Mouse (Mus musculus) hindbrain, embryonic 12.5 days (tissue): Measurements from ENCODE around the gene St6galnac3. TPM values are rescaled to one million over a fixed set of nuclear protein-coding genes. Genes with fewer than 3 reads are reported as not detected.
A peak's percentile ranks its signal among the peaks of the same experiment; 100 is the strongest.

Experiments
- ATAC-seq: fragments of 200-750 bp; cut with Nextera tagmentation; 2 replicates; pipeline ENCODE4 v1.8.0; 2017; ENCODE audit warnings: moderate TSS enrichment; ENCODE audit not compliant: low FRiP score
- H3K27ac ChIP-seq: fragments of 300-500 bp; sonication (generic); 2 replicates; pipeline ENCODE4 v1.5.1; 2016; ENCODE audit warnings: mild to moderate bottlenecking
- H3K27me3 ChIP-seq: fragments of 300-500 bp; sonication (generic); 2 replicates; pipeline ENCODE4 v1.6.1; 2016; ENCODE audit warnings: mild to moderate bottlenecking
- H3K36me3 ChIP-seq: fragments of 300-500 bp; sonication (generic); 2 replicates; pipeline ENCODE4 v1.6.1; 2016; ENCODE audit warnings: mild to moderate bottlenecking
- H3K4me1 ChIP-seq: fragments of 300-500 bp; sonication (generic); 2 replicates; pipeline ENCODE4 v1.6.1; 2016
- H3K4me2 ChIP-seq: fragments of 300-500 bp; sonication (generic); replicated peaks from 2 replicates; pipeline ENCODE4 v1.6.1; 2016; ENCODE audit warnings: mild to moderate bottlenecking
- H3K4me3 ChIP-seq: fragments of 300-500 bp; sonication (generic); 2 replicates; pipeline ENCODE4 v1.5.1; 2016; ENCODE audit warnings: mild to moderate bottlenecking
- H3K9ac ChIP-seq: fragments of 300-500 bp; sonication (generic); 2 replicates; pipeline ENCODE4 v1.6.1; 2016; ENCODE audit warnings: mild to moderate bottlenecking, moderate library complexity
- H3K9me3 ChIP-seq: fragments of 300-500 bp; sonication (generic); replicated peaks from 2 replicates; pipeline ENCODE4 v1.6.1; 2016; ENCODE audit warnings: mild to moderate bottlenecking
- WGBS: fragments of 180-500 bp; shearing (Covaris S2); methylation state at CpG from one replicate; pipeline ENCODE4 v1.1.7; 2016; 5-methylcytosine and 5-hydroxymethylcytosine counted together
- polyA plus RNA-seq: library from polyadenylated mRNA; unstranded; fragments of >200 nt; fragmentation: Nextera tagmentation; extraction: Ambion mirVana; gene quantifications from 2 replicates; pipeline ENCODE4 v1.2.1, GENCODE M21; 2016

Gene St6galnac3
- polyA plus RNA-seq, 1 experiment from 2014 or later: 40.8 TPM

GRCm38 (mm10) chr3:153701752-153702740 is 22.9 kb downstream of the St6galnac3 start:
- no peaks in the 10 kb centered on the region for H3K27me3 ChIP-seq
- H3K9ac ChIP-seq: no peak overlapping the region
- no peak for ATAC-seq
- H3K36me3 ChIP-seq: no peaks in the 10 kb centered on the region
- H3K4me2 ChIP-seq: no peak overlapping the region
- H3K27ac ChIP-seq: no peak overlapping the region
- H3K4me3 ChIP-seq: no peak overlapping the region
- no peaks in the 10 kb centered on the region for H3K9me3 ChIP-seq
- peaks cover 27% of the 10 kb centered on the region for H3K4me1 ChIP-seq
- WGBS: 44% methylated on average over 15 of the region's 15 CpGs

- Histone ChIP-seq H3K36me3 (no peaks in the 10 kb centered on the region), H3K9me3 (no peaks in the 10 kb centered on the region), H3K4me1 (peaks cover 27% of the 10 kb centered on the region), H3K27me3 (no peaks in the 10 kb centered on the region), H3K9ac (no peak overlapping the region), H3K27ac (no peak overlapping the region; the same call in 1 of the 2 replicates), H3K4me2 (no peak overlapping the region), H3K4me3 (no peak overlapping the region)
- 62% methylated on average over 7 of the region's 7 CpGs for WGBS
- no peak for ATAC-seq
These were observed 23.8 kb downstream of the St6galnac3 start for GRCm38 (mm10) chr3:153701172-153701571.

- no peaks in the 10 kb centered on the region for H3K36me3 ChIP-seq
- no peak for ATAC-seq
- peaks cover 27% of the 10 kb centered on the region for H3K4me1 ChIP-seq
- H3K4me3 ChIP-seq: no peak overlapping the region
- no peak overlapping the region for H3K4me2 ChIP-seq
- no peaks in the 10 kb centered on the region for H3K9me3 ChIP-seq
- no peaks in the 10 kb centered on the region for H3K27me3 ChIP-seq
- 86% methylated on average over 8 of the region's 8 CpGs for WGBS
- no peak overlapping the region for H3K27ac ChIP-seq
- H3K9ac ChIP-seq: no peak overlapping the region
These were observed 25.9 kb downstream of the St6galnac3 start for GRCm38 (mm10) chr3:153699086-153699485.

- peaks cover 36% of the 10 kb centered on the region for H3K4me1 ChIP-seq
- no peaks in the 10 kb centered on the region for H3K27me3 ChIP-seq
- 79% methylated on average over 7 of the region's 7 CpGs for WGBS
- H3K4me2 ChIP-seq: no peak overlapping the region
- no peak overlapping the region for H3K9ac ChIP-seq
- H3K27ac ChIP-seq: 0 out of 2 replicates have a peak overlapping the region, but pooled peaks have one; percentile 17
- H3K9me3 ChIP-seq: no peaks in the 10 kb centered on the region
- no peaks in the 10 kb centered on the region for H3K36me3 ChIP-seq
- no peak for ATAC-seq
- H3K4me3 ChIP-seq: no peak overlapping the region
These were observed 32.0 kb downstream of the St6galnac3 start for GRCm38 (mm10) chr3:153692978-153693377.

- H3K36me3 ChIP-seq: no peaks in the 10 kb centered on the region
- no peaks in the 10 kb centered on the region for H3K9me3 ChIP-seq
- WGBS: 59% methylated on average over 11 of the region's 11 CpGs
- H3K9ac ChIP-seq: no peak overlapping the region
- H3K27ac ChIP-seq: 0 out of 2 replicates have a peak overlapping the region, but pooled peaks have one; percentile 17
- no peak for ATAC-seq
- no peak overlapping the region for H3K4me2 ChIP-seq
- H3K4me3 ChIP-seq: no peak overlapping the region
- H3K4me1 ChIP-seq: peaks cover 33% of the 10 kb centered on the region
- H3K27me3 ChIP-seq: no peaks in the 10 kb centered on the region
These were observed 32.7 kb downstream of the St6galnac3 start for GRCm38 (mm10) chr3:153692206-153692813.

- Histone ChIP-seq H3K9me3 (no peaks in the 10 kb centered on the region), H3K27ac (peak overlapping the region; percentile 44; the same call in 1 of the 2 replicates), H3K27me3 (no peaks in the 10 kb centered on the region), H3K4me3 (no peak overlapping the region), H3K9ac (no peak overlapping the region), H3K4me2 (no peak overlapping the region), H3K36me3 (no peaks in the 10 kb centered on the region), H3K4me1 (peaks cover 31% of the 10 kb centered on the region)
- WGBS: 46% methylated on average over 4 of the region's 4 CpGs
- ATAC-seq: no peak
These were observed 33.4 kb downstream of the St6galnac3 start for GRCm38 (mm10) chr3:153691537-153691936.

GRCm38 (mm10) chr3:153690553-153690952 is 34.4 kb downstream of the St6galnac3 start:
- H3K36me3 ChIP-seq: no peaks in the 10 kb centered on the region
- no peak overlapping the region for H3K9ac ChIP-seq
- no peak overlapping the region for H3K4me2 ChIP-seq
- WGBS: 72% methylated on average over 2 of the region's 2 CpGs
- peaks cover 31% of the 10 kb centered on the region for H3K4me1 ChIP-seq
- no peaks in the 10 kb centered on the region for H3K9me3 ChIP-seq
- no peak for ATAC-seq
- no peak overlapping the region for H3K4me3 ChIP-seq
- H3K27me3 ChIP-seq: no peaks in the 10 kb centered on the region
- H3K27ac ChIP-seq: no peak overlapping the region

- H3K4me3 ChIP-seq: no peak overlapping the region
- no peaks in the 10 kb centered on the region for H3K27me3 ChIP-seq
- no peak overlapping the region for H3K27ac ChIP-seq
- ATAC-seq: no peak
- H3K9ac ChIP-seq: no peak overlapping the region
- no peaks in the 10 kb centered on the region for H3K36me3 ChIP-seq
- peaks cover 31% of the 10 kb centered on the region for H3K4me1 ChIP-seq
- WGBS: 48% methylated on average over 11 of the region's 11 CpGs
- no peaks in the 10 kb centered on the region for H3K9me3 ChIP-seq
- no peak overlapping the region for H3K4me2 ChIP-seq
These were observed 35.1 kb downstream of the St6galnac3 start for GRCm38 (mm10) chr3:153689793-153690291.

GRCm38 (mm10) chr3:153687896-153688295 is 37.1 kb downstream of the St6galnac3 start:
- Histone ChIP-seq H3K4me2 (no peak overlapping the region), H3K9ac (no peak overlapping the region), H3K27me3 (no peaks in the 10 kb centered on the region), H3K27ac (no peak overlapping the region), H3K4me3 (no peak overlapping the region), H3K36me3 (no peaks in the 10 kb centered on the region), H3K9me3 (no peaks in the 10 kb centered on the region), H3K4me1 (peaks cover 31% of the 10 kb centered on the region)
- 76% methylated on average over 5 of the region's 5 CpGs for WGBS
- no peak for ATAC-seq

- Histone ChIP-seq H3K4me2 (no peak overlapping the region), H3K4me3 (no peak overlapping the region), H3K27me3 (no peaks in the 10 kb centered on the region), H3K9ac (no peak overlapping the region), H3K4me1 (peaks cover 6% of the 10 kb centered on the region), H3K27ac (no peak overlapping the region), H3K9me3 (no peaks in the 10 kb centered on the region), H3K36me3 (no peaks in the 10 kb centered on the region)
- 92% methylated on average over 1 of the region's 1 CpGs for WGBS
- ATAC-seq: no peak
These were observed 40.1 kb downstream of the St6galnac3 start for GRCm38 (mm10) chr3:153684909-153685308.

GRCm38 (mm10) chr3:153682303-153682702 is 42.7 kb downstream of the St6galnac3 start:
- WGBS: 95% methylated on average over 10 of the region's 10 CpGs
- H3K9me3 ChIP-seq: no peaks in the 10 kb centered on the region
- no peak overlapping the region for H3K9ac ChIP-seq
- H3K4me2 ChIP-seq: no peak overlapping the region
- H3K4me1 ChIP-seq: peaks cover 4% of the 10 kb centered on the region; the same call in 1 of the 2 replicates
- no peak overlapping the region for H3K4me3 ChIP-seq
- H3K27me3 ChIP-seq: 0 out of 2 replicates have a peak, but pooled peaks cover 1% of the 10 kb centered on the region
- no peak overlapping the region for H3K27ac ChIP-seq
- H3K36me3 ChIP-seq: no peaks in the 10 kb centered on the region
- no peak for ATAC-seq

- Histone ChIP-seq H3K9me3 (no peaks in the 10 kb centered on the region), H3K36me3 (no peaks in the 10 kb centered on the region), H3K4me3 (no peak overlapping the region), H3K9ac (no peak overlapping the region), H3K4me2 (no peak overlapping the region), H3K27ac (no peak overlapping the region), H3K4me1 (peaks cover 6% of the 10 kb centered on the region; the same call in 1 of the 2 replicates), H3K27me3 (0 out of 2 replicates have a peak, but pooled peaks cover 3% of the 10 kb centered on the region)
- 94% methylated on average over 9 of the region's 9 CpGs for WGBS
- no peak for ATAC-seq
These were observed 43.3 kb downstream of the St6galnac3 start for GRCm38 (mm10) chr3:153681720-153682119.
